Mouse (Mus musculus): Measurements from ENCODE around the gene Ptbp2. TPM values are rescaled to one million over a fixed set of nuclear protein-coding genes. Genes with fewer than 3 reads are reported as not detected.

The Ptbp2 gene
- polyA plus RNA-seq, 1 experiment from 2014 or later = 65.1 TPM

DNA sequence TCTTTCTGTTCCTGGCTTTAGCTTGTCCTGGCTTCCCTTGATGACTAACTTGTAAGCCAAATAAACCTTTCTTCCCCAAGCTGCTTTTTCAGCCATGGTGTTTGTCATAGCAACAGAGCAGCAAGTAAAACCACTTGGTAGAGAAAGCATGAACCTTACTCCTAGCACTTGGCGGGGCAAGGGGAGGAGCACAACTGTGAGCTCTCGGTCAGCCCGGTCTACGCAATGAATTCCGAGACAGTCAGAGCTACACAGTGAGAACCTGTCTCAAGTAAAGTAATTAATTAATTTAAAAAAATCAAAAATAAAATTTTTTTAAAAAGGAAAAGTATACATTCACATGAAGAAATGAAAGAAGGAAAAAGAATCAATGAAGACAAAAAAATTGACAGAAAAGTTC, 8.1 kb downstream of the Ptbp2 start:
- ChIA-PET CTCF (interaction anchor here (0.8 to 1.1 kb wide), 3 partner anchors 13 to 416 kb away, joined by 3 read pairs; no protein-coding TSS in a partner anchor), POLR2A (no interaction called here)
- ATAC-seq (no peak), DNase-seq (ENCODE audit: low read depth, low spot score) (no peak)
- in situ Hi-C loops (cut with MboI; ENCODE audit: low pct_unique_long_range_greater_than_20kb) = loop anchor here (25.0 kb wide), 1 partner anchor 411 kb away; no protein-coding TSS in a partner anchor
- no peaks in the 10 kb centered on the region for H3K27me3 ChIP-seq
- no peak for TF ChIP-seq CTCF (IDR thresholded peaks at IDR 0.05)

DNA sequence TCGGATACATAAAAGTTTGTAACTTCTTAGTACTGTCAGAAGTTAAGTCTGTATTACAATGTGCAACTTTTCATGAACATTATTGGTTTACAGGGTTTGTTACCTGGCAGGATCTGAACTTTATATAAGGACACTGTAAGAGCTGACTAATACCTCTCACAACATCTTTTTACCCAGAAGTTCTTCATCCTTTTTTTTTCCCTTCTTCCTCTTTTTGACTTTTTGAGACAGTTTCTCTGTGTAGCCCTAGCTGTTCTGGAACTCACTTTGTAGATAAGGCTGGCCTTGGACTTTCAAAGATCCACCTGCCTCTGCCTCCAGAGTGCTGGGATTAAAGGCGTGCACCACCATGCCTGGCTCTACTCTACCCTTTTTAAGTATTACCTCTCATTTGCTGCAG, 11.5 kb downstream of the Ptbp2 start:
- ChIA-PET CTCF (no interaction called here), POLR2A (no interaction called here)
- no peak for TF ChIP-seq CTCF (IDR thresholded peaks at IDR 0.05)
- H3K27me3 ChIP-seq = no peaks in the 10 kb centered on the region
- ATAC-seq = no peak
- in situ Hi-C loops (cut with MboI; ENCODE audit: low pct_unique_long_range_greater_than_20kb) = no loop called here
- no peak for DNase-seq (ENCODE audit: low read depth, low spot score)

DNA sequence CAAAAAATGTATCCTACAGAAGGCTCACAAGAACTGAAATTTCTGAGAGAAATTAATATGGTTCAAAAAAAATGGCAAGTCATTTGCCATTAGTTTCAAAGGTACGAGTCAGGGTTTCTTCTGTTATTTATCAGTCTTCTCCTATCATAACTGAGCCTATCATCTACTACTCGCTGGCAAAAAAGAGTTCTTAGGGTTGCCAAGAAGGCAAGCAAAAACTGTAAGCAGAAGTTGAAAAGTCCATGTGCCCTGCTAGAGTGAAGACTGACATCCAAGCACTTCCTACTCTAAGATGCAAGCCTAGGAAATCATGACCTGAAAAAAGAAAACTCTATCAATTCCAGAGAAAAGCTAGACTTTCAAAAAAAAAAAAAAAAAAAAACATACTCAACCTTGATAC, 20.5 kb downstream of the Ptbp2 start:
- CTCF ChIA-PET = interaction anchor here (1.1 kb wide), 1 partner anchor 12 kb away, joined by 3 read pairs; no protein-coding TSS in a partner anchor
- in situ Hi-C loops (cut with MboI; ENCODE audit: low pct_unique_long_range_greater_than_20kb) = no loop called here
- TF ChIP-seq CTCF (IDR thresholded peaks at IDR 0.05) = no peak
- ATAC-seq (no peak), DNase-seq (ENCODE audit: low read depth, low spot score) (no peak)
- POLR2A ChIA-PET = interaction anchor here (0.7 kb wide), 1 partner anchor 436 kb away, joined by 3 read pairs; no protein-coding TSS in a partner anchor
- no peaks in the 10 kb centered on the region for H3K27me3 ChIP-seq

DNA sequence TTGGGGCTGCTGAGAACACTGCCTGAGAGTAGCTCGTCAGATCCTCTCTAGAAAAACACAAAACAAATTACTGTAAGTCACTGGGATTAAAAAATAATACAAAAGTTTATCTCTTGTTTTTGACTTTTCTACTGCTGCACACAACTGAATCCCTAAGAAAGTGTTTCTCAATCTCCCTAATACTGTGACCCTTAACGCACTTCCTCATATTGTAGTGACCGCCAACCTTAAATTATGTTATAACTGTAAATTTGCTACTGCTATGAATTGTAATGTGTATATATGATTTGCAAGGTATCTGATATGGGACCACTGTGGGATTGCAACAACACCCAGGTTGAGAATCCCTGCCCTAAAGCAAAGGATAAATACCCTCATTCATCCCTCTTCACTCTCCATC, 22.5 kb downstream of the Ptbp2 start:
- CTCF ChIA-PET = interaction anchor here (2.3 kb wide), 1 partner anchor 8 kb away, joined by 7 read pairs; no protein-coding TSS in a partner anchor
- DNase-seq (ENCODE audit: low read depth, low spot score) (no peak), ATAC-seq (no peak)
- POLR2A ChIA-PET = no interaction called here
- no peaks in the 10 kb centered on the region for H3K27me3 ChIP-seq
- TF ChIP-seq CTCF (IDR thresholded peaks at IDR 0.05) = no peak
- in situ Hi-C loops (cut with MboI; ENCODE audit: low pct_unique_long_range_greater_than_20kb) = no loop called here

DNA sequence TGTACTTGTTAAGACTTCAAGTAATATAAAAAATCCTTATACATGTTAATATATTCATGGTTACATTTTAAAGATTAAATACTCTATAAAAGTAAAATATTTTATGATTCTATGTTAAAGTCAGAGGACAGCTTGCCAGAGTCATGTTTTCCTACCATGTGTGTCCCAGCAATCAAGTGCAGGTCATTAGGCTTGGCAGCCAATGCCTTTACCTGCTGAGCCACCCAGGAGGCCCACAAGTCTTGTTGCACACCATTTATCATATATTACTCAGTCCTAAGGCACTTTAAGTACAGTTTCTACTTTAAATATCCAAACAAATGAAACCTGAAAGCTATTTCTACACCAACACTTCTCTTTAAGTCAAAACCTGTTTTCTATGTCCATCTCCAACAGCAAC, 30.5 kb downstream of the Ptbp2 start:
- ChIA-PET CTCF (interaction anchor here (1.3 to 2.1 kb wide), 3 partner anchors 10 to 16 kb away, joined by 4 to 6 read pairs (median 4); no protein-coding TSS in a partner anchor), POLR2A (no interaction called here)
- ATAC-seq (no peak), DNase-seq (ENCODE audit: low read depth, low spot score) (no peak)
- in situ Hi-C loops (cut with MboI; ENCODE audit: low pct_unique_long_range_greater_than_20kb) = no loop called here
- TF ChIP-seq CTCF (IDR thresholded peaks at IDR 0.05) = no peak
- no peaks in the 10 kb centered on the region for H3K27me3 ChIP-seq

DNA sequence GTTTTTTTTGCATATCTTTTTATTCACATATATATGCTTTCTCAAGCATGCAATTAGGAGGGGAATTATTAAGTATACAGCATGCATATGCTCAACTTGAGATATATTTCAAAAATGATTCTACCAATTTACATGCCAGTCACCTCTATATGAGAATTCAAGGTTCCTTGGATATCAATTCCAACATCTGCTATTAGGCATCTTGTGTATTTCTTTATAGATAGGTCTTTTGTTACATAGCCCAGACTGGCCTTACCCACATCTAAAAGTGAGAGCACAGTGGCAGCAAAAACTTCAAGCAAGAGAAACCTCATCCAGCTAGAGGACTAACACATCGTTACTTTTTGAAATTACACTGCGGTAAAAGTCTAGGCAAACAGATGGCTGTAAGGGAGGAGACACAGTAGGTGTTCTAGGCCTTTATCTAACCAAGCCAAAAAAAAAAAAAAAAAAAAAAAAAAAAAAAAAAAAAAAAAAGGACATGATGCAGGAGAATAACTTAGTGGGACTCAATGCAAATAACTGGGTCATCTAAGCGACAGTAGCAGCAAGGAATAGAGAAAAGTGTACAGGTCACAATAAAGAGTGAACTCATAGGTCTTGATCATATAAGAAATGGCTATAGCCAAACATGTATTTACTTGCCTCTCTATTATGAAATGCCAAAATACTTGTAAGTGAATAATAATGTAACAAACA, 34.6 kb downstream of the Ptbp2 start:
- TF ChIP-seq CTCF (IDR thresholded peaks at IDR 0.05) = no peak
- CTCF ChIA-PET = interaction anchor here (1.0 to 1.3 kb wide), 2 partner anchors 9 to 20 kb away, joined by 3 to 4 read pairs; no protein-coding TSS in a partner anchor
- DNase-seq (ENCODE audit: low read depth, low spot score) = no peak
- in situ Hi-C loops (cut with MboI; ENCODE audit: low pct_unique_long_range_greater_than_20kb) = no loop called here
- no peak for ATAC-seq
- no peaks in the 10 kb centered on the region for H3K27me3 ChIP-seq
- POLR2A ChIA-PET = no interaction called here

DNA sequence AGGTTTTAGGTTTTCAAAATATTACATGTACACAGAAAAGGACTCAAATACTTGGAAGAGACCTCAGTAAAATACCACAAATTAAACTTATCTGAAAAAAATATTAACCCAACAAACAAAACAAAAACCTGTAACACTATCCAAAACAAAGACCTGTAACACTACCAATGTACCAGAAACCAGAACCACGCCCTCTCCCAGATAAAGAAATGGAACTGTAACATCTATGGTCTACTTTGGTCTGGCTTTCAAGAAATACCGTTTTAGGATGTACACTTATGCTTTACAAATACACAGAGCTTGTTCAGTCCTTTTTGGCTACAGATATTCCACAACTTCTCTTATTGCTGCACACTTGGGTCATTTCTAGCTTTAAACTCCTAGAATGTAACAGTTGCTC, 35.1 kb downstream of the Ptbp2 start:
- TF ChIP-seq CTCF (IDR thresholded peaks at IDR 0.05) = no peak
- ATAC-seq (no peak), DNase-seq (ENCODE audit: low read depth, low spot score) (no peak)
- CTCF ChIA-PET = interaction anchor here (1.0 kb wide), 1 partner anchor 20 kb away, joined by 3 read pairs; no protein-coding TSS in a partner anchor
- H3K27me3 ChIP-seq = no peaks in the 10 kb centered on the region
- POLR2A ChIA-PET = no interaction called here
- in situ Hi-C loops (cut with MboI; ENCODE audit: low pct_unique_long_range_greater_than_20kb) = no loop called here

DNA sequence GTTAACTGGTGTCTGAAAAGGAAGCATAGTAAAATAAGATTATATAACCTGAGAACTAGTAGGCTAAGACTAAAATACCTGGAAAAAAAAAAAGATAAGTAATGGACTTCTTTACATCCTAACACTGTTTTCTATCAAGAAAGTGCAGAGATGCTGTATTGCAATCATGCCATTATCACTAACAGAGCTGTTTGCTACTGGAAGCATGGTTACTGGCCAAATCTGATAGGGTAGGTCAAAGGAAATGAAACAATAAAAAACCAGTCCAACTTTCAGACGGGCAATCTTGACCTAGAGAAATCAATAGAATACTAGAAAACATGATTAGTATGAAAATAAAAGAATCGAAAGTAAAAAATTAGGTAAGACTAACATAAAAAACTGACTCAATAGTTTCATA, 37.6 kb downstream of the Ptbp2 start:
- POLR2A ChIA-PET = interaction anchor here (0.7 kb wide), 1 partner anchor 276 kb away, joined by 3 read pairs; no protein-coding TSS in a partner anchor
- ATAC-seq (no peak), DNase-seq (ENCODE audit: low read depth, low spot score) (no peak)
- no peak for TF ChIP-seq CTCF (IDR thresholded peaks at IDR 0.05)
- in situ Hi-C loops (cut with MboI; ENCODE audit: low pct_unique_long_range_greater_than_20kb) = no loop called here
- no peaks in the 10 kb centered on the region for H3K27me3 ChIP-seq
- CTCF ChIA-PET = no interaction called here

DNA sequence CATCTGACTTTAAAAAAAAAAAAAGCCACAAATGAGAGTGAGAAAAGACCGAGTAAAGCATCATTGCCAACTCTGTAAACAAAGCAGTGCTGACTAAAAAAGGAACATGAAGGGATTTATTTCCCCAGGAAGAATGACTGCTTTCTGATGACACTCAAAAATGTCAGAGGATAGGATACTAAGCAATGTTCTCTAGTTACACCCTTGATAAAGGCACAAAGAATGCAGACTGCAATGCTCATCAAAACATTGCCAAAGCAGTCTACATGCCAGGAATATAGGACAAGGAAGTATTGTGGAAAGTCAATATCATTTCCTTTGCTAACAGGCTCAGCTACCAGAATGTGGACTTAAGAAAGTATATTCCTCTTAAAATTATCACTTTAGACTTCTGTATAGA, 38.5 kb downstream of the Ptbp2 start:
- DNase-seq (ENCODE audit: low read depth, low spot score) (peak; percentile 28), ATAC-seq (peak; percentile 26)
- POLR2A ChIA-PET = no interaction called here
- H3K27me3 ChIP-seq = no peaks in the 10 kb centered on the region
- CTCF ChIA-PET = no interaction called here
- TF ChIP-seq CTCF (IDR thresholded peaks at IDR 0.05) = no peak
- in situ Hi-C loops (cut with MboI; ENCODE audit: low pct_unique_long_range_greater_than_20kb) = no loop called here

DNA sequence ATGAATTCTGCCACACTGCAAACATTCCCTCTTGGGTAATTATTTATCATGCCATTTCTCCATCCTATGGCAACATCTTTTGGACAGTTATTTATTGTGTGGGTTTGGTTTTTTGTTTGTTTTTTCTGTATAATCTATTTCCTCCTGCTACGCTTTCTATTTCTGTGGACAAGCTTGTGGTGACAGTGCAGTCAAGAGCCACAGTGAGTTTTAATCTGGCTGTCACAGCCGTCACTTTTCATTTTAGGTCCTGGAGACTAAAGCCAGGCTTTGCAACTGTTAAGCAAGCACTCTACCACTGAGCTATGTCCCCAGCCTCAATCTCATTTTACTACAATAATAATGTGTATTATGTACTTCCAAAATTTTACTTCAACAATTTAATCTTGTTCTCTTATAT, 54.4 kb downstream of the Ptbp2 start:
- CTCF ChIA-PET = interaction anchor here (1.0 to 1.7 kb wide), 4 partner anchors 9 to 463 kb away, joined by 3 to 4 read pairs (median 4); no protein-coding TSS in a partner anchor
- no peak for DNase-seq (ENCODE audit: low read depth, low spot score)
- no peak for TF ChIP-seq CTCF (IDR thresholded peaks at IDR 0.05)
- in situ Hi-C loops (cut with MboI; ENCODE audit: low pct_unique_long_range_greater_than_20kb) = no loop called here
- POLR2A ChIA-PET = no interaction called here
- no peak for ATAC-seq
- H3K27me3 ChIP-seq = no peaks in the 10 kb centered on the region

DNA sequence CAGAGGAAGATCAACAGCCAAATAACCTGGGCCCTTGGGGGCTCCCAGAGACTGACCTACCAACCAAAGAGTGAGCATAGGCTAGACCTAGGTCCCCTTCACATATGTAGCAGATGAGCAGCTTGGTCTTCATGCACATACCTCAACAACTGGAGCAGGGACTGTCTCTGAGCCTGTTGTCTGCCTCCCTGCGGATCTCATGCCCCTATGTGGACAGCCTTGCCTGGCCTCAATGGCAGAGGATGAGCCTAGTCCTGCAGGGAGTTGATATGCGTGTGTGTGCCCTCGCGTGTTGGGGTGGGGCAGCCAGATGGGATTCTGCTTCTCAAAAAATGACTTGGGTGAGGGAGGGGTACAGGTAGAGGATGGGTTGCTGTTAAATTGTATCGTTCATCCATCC, 72.2 kb downstream of the Ptbp2 start:
- ChIA-PET POLR2A (no interaction called here), CTCF (no interaction called here)
- in situ Hi-C loops (cut with MboI; ENCODE audit: low pct_unique_long_range_greater_than_20kb) = no loop called here
- DNase-seq (ENCODE audit: low read depth, low spot score) (no peak), ATAC-seq (no peak)
- TF ChIP-seq CTCF (IDR thresholded peaks at IDR 0.05) = no peak
- H3K27me3 ChIP-seq = no peaks in the 10 kb centered on the region
